Mouse (Mus musculus): ENCODE measurements at regions not wholly inside any gene's neighbourhood (a gene's known extent, or its start where the extent isn't known, plus 50 kb on each side); places are given as distances from the start of the nearest gene placed in this dataset.
A peak's percentile ranks its signal among the peaks of the same experiment; 100 is the strongest.

DNA sequence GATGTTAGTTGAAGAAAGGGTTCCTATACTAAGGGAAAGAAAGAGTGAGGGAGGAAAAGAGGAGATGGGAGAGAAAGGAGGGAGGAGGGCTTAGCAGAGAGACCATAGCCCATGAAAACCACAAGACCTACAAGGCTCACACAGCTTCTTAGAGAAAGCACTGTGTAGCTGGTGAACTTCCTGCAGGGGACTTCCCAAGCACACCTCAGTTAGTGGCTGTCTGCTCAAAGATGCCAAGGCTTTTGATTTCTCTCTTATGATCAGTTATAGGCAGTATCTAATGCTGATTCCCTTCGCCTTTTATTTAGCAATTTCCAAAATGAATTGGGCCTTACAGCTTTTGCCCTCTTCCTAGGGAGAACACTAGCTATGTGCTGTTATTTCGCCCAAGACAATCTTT, 90.0 kb upstream of the Bach2 start:
- no peak for DNase-seq (ENCODE audit: low spot score in 2 of 2)

DNA sequence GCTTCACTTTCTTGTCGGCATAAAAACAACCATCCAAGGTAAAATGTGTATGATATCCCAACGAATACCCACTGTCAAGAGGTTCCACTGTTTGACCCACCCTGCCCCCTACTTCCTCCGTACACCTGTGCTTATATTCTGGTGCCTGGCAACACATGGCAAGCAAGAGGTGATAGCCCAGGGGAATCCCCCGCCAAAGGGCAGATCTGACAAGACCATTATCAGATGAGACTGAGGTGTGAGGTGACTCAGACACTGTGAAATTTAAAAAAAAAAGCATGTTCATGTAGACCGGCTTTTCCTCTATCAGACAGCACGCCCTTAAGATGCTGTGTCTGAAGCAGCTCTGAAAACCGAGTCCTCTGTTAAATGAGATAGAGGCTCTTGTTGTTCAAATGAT, 89.4 kb upstream of the Bach2 start:
- DNase-seq (ENCODE audit: low spot score in 2 of 2): no peak

DNA sequence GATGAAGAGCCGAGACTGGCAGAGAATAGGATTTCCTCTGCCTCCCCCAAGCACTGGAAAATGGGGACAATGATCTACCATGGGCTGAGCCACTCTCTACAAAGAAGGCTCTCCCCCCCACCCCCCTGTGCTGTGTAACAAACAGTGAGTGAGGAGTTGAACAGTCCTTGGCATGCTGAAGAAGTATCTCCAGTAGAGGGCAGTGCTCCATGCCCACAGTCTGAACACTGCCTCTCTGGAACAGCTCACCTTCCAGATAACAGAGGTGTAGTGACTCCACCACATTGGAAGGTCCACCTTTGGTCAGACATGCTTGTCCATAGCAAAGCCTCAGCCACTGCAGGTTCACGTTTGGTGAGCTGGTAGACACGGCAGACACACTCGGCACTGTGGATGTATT, 85.2 kb upstream of the Bach2 start:
- peak in 1 of 2 experiments; percentile 45 for DNase-seq (ENCODE audit: low spot score in 2 of 2)

DNA sequence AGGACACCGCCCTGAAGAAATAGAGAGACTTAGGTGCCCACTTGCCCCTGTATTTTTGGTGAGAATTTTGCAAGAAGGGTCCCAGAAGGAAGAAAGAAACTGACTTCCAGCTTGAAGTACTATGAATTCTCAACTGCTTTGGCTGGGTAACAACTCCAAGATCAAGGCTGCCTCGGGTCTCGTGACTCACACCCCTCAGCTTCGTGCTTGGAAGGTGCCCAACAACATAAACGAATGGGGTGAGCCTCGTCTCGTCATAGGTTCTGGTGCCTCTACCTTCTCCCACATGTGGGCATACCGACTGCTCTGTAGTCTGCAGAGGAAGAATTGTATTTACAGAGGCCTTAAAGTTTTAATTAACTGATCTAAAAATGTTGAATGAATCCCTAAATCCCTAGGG, 81.6 kb upstream of the Bach2 start:
- DNase-seq (ENCODE audit: low spot score in 2 of 2): no peak

DNA sequence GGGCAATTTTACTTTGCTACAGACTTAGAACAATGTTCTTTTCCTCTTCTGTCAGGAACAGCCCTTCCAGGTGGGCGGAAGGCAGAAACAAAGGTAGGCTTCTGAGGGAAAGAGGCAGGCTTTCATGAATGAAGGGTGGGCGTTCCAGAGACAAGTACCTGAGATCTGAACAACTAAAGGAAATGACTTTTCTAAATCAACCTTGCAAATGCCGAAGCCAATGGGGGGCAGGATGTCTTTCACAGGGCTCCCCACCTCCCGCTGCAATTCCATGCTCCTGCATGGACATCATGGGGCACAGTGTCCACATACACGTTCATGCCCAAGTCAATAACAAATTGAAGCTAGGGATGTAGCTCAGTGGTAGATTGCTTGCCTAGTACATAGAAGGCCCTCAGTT, 80.2 kb upstream of the Bach2 start:
- no peak for DNase-seq (ENCODE audit: low spot score in 2 of 2)

DNA sequence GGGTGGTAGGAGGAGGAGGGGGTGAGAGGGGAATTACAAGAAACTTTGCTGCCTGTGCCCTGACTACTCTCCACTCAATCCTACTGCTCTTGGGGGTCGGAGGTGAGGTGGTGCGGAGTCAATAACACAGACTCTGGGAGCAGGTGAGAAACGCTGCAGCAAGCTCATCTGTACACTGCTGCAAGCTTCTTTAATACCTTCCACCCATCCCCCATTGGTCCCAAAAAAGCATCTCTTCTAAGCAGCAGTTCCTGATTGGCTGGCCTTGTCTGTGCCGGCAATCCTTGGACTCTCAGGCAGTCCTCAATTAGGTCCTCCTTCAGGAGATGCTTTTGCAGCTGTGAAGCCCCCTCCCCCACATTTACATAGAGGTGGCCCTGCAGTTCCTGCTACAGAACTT, 79.7 kb upstream of the Bach2 start:
- DNase-seq (ENCODE audit: low spot score in 2 of 2): no peak

DNA sequence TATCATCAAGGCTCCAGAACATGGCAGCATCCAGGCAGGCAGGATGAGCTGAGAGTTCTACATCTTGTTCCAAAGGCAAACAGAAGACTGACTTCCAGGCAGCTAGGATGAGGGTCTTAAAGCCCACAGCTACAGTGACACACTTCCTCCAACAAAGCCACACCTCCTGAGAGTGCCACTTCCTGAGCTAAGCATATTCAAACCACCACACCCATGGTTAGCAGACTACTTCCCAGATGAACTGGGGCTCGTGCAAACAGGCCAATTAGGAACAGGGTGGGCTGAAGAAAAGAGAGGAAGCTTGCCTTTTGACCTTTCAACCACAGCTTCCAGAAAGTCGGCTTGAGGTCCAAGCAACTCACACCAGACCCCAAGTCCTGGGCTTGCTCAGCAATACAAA, 77.8 kb upstream of the Bach2 start:
- no peak for DNase-seq (ENCODE audit: low spot score in 2 of 2)

DNA sequence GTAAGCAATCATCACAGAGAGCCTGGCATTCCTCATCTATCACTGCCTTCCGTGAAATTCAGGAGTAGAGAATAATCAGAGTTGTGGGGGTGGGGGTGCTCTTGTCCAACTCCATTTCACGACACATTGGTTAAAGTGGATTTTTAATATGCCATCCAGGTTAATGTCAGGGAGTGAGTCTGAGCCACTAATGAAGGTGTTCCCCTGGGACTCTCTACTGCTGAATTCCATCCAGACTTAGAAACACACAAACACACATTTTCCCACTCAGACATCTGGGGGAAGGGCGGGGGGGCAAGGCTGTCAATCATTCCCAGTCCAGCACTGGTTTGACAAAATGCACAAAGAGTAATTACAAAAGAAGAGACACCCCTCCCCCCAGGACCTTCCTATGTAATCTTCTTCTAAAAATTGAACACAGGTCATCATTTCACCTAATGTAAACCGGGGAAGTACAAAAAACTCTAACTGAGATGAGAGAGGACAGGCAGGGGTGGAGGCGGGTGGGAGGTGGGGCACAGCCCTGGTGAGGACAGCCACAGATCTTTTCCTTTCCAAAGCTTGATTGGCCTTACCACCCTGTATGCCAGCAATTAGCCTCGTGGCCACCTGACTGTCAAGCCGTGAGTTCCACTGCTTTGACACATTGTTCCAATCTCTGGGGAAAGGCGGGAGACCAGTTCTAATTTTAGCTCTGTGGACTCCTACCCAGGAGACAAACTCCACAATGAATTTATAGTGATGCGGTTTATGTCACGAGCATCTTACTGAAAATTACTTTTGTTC, 76.5 kb upstream of the Bach2 start:
- DNase-seq (ENCODE audit: low spot score in 2 of 2): no peak

DNA sequence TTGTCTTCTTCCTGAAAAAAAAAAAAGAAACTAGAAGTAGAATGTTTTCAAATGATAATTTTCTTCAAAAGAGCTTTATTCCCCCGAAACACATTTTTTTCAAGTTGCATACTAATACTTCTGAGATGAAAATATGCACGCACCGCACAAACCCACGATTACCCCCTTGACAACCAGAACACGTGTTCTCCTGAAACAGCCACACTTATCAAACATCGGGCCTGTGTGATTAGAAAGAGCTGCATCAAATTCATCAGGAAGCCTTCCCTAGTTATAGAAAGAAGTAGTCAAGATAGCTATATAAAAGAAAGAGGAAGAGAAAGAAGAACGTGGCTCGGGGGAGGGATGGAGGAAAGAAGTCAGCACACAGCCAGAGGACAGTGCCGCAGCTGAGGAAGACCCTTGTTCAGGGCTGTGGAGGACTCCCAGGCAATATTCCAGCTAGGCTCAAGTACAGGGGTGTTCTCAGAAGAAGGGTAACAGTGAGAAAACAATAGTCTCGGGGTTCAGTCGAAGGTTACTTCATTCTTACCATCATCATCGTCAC, 75.8 kb upstream of the Bach2 start:
- DNase-seq (ENCODE audit: low spot score in 2 of 2): no peak

DNA sequence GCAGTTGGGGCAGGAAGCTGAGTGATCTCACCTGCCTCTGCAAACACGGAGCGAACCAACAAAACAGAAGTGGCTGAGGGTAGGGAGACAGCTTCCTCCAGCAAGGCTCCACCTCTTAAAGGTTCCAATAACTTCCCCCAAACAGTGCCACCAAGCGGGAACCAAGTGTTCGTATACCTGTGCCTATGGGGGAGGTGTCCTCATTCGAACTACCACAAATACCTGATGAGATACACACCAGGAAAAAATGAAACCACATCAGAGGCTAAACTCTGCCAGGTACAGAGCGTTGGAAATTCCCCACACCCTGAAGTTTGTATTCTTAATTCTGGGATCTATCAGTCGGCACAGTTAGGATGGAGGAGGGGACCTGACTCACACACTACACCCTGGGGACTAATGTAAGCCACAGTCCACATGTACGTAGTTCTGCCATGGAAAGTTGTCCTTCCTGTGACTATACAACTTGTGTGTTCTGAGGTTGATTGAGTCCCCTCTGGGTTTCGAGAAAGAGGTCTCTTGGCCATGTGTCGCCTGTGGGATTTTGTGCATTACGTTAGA, 74.4 kb upstream of the Bach2 start:
- DNase-seq (ENCODE audit: low spot score in 2 of 2): no peak

DNA sequence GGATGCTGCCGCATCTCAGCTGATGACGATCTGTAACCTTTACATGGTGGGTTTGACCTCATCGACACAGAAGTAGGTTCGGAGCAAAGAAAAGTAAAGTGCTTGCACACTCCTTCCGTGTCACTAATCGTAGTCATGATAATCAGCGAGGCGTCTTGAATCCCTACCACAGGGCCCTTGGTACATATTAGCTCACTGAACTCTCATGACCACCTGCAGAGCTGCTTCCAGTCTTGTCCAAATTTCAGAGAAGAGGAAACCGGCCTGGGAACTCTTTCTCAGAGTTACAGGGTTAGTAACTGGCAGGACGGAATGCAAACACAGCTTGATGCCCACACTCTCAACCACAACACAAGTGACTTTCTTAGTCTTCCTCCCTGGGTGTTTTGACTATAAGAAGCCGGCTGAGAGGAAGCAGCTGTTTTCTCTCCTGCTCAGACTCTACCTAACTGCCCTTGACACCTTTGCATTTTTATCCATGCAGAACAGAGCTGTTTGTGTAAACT, 73.8 kb upstream of the Bach2 start:
- DNase-seq (ENCODE audit: low spot score in 2 of 2): no peak

DNA sequence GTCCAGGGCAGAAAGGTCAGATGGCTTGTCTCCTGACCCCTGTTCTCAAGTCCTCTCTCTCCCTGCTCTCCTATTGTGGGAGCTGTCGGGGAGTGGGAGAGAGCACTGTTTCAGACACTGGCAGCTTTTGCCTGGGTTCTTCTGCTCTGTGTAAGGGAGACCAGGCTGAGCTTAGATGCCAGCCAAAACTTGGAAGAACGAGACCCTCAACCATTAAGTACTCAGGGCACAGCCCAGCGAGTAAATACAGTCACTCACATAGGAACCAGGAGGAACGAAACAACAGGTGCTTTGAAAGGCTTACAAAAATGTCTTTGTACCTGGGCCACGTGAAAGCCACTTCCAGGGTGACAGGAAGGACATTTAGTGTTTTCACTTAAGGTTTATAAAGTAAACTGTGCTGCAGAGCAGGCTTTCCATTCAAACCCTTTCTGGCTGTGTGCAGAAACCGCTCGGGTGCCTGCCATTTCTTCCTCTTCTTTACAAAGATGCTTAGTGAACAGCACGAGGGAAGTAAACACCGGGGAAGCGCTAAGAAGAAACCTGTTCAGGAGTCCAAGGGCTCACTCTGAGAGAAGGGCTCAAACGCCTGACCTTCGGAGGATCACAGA, 72.6 kb upstream of the Bach2 start:
- no peak for DNase-seq (ENCODE audit: low spot score in 2 of 2)

DNA sequence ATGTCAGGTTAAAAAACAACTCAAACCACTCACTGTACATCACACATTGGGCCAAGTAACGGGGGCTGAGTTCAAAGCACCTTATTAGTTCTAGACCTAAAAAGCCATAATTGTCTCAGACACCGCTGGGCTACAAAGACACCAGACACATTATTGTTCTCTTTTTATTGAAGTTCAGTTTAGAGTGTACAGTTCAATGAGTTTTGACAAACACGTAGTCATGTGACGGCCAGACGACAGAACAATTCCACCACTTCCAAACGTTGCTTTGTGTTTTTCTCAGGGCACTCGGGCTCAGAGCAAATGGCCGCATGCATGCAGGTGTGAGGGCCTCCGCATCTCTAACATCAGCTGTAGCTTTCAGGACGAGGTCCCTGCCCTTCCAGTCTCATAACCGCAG, 71.5 kb upstream of the Bach2 start:
- DNase-seq (ENCODE audit: low spot score in 2 of 2): no peak

DNA sequence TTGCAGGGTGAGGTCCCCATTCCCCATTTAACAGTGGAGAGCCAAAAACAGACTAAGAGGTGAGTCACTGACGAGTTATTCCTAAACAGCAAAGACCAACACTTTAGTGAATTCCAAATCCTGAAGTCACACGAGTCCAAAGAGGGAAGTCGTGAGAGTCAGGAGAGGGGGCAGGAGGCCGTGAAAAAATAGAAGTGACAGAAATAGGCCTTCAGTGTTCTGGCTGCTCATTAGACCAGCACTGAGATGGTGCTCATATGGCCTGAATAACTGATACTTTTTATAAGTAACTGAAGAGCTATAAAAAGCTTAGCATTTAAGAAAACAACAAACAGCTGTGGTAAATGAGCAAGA, 68.5 kb upstream of the Bach2 start:
- no peak for DNase-seq (ENCODE audit: low spot score in 2 of 2)

DNA sequence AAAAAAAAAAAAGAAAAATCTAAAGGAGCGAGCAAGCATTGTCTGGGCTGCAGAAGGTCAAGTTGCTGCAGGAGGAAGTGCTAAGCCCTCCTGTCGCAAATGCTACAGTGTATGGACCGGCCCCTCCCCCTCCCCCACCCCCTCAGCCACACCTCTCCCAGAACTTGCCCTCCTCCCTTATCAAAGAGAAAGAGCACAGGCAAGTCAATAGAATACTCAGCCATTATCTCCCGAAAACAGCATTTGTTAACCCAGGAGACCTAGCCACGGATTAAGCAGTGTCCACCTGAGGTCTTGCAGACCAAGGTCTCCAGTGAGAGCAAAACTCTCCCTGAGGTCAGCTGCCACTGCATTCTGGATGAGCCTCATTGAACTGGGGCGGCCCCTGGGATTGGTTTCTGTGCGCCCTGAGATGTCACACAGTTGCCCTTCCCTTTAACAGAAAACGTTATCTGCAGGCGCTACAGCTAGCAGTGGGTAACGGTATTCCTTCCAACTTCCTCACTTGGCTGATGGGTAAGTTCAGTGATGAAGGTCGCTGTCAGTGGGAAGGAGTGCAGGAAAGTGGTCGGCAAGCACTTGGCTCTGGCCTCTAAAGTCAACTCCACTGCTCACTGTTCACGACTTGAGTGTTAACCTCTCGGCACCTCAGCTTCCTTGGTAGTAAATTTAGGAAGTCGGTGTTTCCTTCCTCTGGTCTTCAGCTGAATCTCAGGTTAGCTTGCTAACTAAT, 68.0 kb upstream of the Bach2 start:
- no peak for DNase-seq (ENCODE audit: low spot score in 2 of 2)

DNA sequence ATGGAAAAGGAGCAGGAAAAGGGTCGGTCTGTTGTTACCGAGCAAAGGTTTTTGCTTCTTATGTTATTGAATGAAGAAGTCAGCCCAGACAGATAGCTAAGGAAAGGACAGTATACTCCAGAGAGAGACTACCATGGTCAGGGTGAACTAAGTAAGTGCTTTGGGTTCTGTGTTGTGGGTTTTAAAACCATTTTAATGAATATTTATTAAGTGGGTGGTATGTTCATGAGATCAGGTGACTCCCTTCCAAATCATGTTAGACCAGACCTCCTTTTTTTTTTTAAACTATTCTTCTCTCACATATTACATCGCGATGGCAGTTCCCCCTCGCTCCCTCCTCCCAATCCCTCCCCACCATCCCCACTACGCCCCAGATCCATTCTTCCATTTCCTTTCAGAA, 67.3 kb upstream of the Bach2 start:
- DNase-seq (ENCODE audit: low spot score in 2 of 2): no peak

DNA sequence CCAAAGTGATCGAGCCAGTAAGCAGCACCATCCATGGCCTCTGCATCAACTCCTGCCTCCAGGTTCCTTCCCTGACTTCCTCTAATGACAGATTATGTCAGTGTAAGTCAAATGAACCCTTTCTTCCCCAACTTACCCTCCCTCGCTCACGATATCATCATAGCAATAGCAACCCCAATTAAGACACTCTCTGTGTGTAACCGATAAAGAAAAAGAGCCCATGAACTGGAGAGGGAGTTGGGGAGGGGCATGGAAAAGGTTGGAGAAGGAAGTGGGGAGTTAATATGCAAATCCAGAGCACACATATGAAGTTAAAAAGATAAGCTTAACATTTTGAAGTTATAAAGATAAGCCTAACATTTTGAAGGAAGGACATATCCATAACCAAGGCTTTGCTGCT, 65.6 kb upstream of the Bach2 start:
- DNase-seq (ENCODE audit: low spot score in 2 of 2): no peak

DNA sequence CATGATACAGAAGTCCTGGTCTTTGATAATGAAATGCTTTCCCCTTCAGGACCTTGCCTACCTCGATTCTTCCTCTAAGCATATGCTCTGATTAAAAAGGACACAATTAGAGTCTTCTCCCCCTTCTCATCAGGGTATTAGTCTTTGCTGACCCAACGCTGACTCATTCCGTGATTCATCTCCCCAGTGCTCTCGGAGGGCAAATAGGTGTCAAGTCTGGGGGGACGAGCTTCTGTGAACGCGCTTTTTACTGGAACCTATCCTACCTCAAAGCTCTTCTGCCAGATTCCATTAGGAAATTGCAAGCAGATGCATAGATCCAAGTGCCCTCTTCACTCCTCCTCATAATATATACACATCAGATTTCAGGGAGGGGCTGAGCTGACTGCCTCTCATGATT, 63.8 kb upstream of the Bach2 start:
- no peak for DNase-seq (ENCODE audit: low spot score in 2 of 2)

DNA sequence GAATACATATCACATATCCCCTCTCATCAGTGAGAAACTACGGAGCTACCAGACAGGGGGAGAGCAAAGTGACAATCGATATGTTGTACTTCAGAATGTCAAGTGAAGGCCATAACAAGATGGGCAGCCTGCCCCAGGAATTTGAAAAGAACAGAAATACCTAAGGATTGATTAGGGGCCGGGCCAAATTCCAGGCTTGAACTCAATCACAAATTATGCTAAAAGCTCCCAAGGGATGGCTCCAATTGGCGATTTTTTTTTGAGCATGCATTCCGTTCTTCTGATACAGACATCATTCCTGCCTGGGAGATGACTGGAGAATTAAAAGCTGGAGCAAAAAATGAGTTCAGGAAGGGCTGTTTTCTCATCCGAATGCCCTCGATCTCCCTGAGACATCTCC, 63.4 kb upstream of the Bach2 start:
- no peak for DNase-seq (ENCODE audit: low spot score in 2 of 2)

DNA sequence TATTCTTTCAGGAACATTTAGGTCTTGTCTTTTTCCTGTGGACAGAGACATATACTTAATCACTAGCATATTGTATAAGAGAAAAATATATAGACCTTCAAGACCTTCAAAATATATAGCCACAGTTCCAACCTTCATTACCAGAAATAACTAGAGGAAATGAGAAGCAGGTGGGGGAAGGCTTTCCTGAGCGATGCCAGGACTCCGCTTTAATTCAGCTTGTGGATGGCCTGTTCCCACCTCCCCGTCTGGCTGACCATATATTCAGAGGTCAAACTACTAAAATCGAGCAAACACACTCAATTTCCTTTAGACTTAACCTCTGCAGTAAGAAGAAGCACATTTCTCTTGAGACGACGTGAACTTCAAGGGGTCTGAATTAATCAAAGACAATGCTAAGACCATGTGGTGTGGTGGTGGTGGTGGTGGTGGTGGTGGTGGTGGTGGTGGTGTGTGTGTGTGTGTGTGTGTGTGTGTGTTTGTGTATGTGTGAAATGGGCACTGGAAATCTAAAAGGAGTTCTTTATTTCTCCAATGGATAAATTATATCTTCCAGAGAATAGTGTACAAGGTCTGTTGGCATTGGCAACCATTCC, 62.7 kb upstream of the Bach2 start:
- no peak for DNase-seq (ENCODE audit: low spot score in 2 of 2)

DNA sequence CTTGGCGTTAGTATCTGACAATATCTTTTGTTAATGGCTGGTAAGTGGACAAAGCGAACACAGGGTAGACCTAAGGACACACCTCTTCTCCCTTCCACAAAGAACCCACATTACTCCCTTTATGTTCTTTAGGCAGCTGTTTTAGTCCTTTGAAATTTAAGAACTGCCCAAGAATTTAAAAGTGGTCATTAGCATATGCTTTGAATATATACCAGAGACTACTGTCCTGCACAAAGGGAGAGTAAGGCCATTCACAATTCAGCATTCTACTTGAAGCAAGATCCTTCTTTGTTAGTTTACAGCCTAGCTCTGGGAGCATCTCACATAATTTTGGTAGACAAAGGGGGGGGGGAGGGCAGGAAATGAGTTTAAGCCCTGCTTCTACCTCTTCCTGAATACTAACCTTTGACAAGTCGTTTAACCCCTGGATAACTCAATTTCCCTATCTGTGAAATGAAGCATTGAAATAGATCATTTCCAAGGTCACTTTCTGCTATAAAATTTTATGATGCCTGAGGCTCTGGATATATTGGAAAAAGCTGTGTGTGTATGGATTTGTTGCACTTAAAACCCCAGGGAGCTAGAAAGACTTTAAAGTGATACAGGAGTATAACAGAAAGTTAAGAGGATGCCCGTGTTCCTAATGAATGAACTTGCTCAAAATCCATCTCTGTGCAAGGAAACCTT, 62.0 kb upstream of the Bach2 start:
- DNase-seq (ENCODE audit: low spot score in 2 of 2): no peak
